Mouse (Mus musculus) G1E (cell line): ENCODE data around the gene Gm49369. TPM values are rescaled to one million over a fixed set of nuclear protein-coding genes. Genes with fewer than 3 reads are reported as not detected.
A peak's percentile ranks its signal among the peaks of the same experiment; 100 is the strongest.

ENCODE experiments used
- ATAC-seq: 2 replicates; pipeline ENCODE4 v1.8.0; 2016; ENCODE audit warnings: mild to moderate bottlenecking; ENCODE audit not compliant: insufficient number of reproducible peaks, poor library complexity, low FRiP score, severe bottlenecking; ENCODE audit errors: extremely low read depth
- DNase-seq: peaks from one replicate; pipeline ENCODE4 v3.0.0; 2012; ENCODE audit warnings: low spot score
- H3K27me3 ChIP-seq: 2 replicates; pipeline ENCODE4 v1.6.1; 2012; ENCODE audit warnings: mild to moderate bottlenecking, low read length, inconsistent platforms; ENCODE audit not compliant: insufficient read depth
- H3K36me3 ChIP-seq: replicated peaks from 2 replicates; pipeline ENCODE3; 2012; ENCODE audit warnings: mild to moderate bottlenecking, inconsistent platforms
- H3K4me1 ChIP-seq: 2 replicates; pipeline ENCODE4 v1.6.1; 2012; ENCODE audit warnings: low read depth, low read length, inconsistent platforms, mixed read lengths; ENCODE audit not compliant: insufficient read depth
- H3K4me3 ChIP-seq: 2 replicates; pipeline ENCODE4 v1.5.1; 2012; ENCODE audit warnings: low read depth, mild to moderate bottlenecking, inconsistent platforms, low read length, moderate library complexity, mixed read lengths
- H3K9me3 ChIP-seq: replicated peaks from 2 replicates; pipeline ENCODE4 v1.6.1; 2012; ENCODE audit warnings: inconsistent platforms
- CTCF ChIP-seq: IDR thresholded peaks from 2 replicates; pipeline ENCODE4 v1.5.1; 2012; ENCODE audit warnings: low read depth, low read length, inconsistent platforms, mixed read lengths
- GATA1 ChIP-seq: IDR thresholded peaks from 2 replicates; pipeline ENCODE4 v1.6.1; 2012; ENCODE audit warnings: borderline replicate concordance, low read length, inconsistent platforms, mixed read lengths
- GATA2 ChIP-seq: IDR thresholded peaks from 2 replicates; pipeline ENCODE4 v1.6.1; 2012; ENCODE audit warnings: low read depth, low read length, inconsistent platforms, borderline replicate concordance
- POLR2AphosphoS5 ChIP-seq: IDR thresholded peaks from 2 replicates; pipeline ENCODE4 v1.6.1; 2012; ENCODE audit warnings: low read depth, low read length, inconsistent platforms; ENCODE audit not compliant: insufficient replicate concordance
- TAL1 ChIP-seq: conservative IDR thresholded peaks from 2 replicates; pipeline ENCODE4 v1.6.1; 2012; ENCODE audit warnings: low read depth, low read length, inconsistent platforms, mixed read lengths
- polyA plus RNA-seq: library from polyadenylated mRNA; stranded (reverse); fragments of >175 nt; gene quantifications from 2 replicates; pipeline ENCODE4 v1.2.3, GENCODE M21; 2012
- total RNA-seq, 2 experiments: library from RNA; stranded (forward) in 1 of 2; stranded (reverse) in 1 of 2; fragments of 200-1000 nt in 1 of 2; fragments of >200 nt in 1 of 2; fragmentation: Nextera tagmentation in 1 of 2; gene quantifications; 2 replicates each; pipeline ENCODE4 v1.2.3; 2014 to 2017

Gm49369 gene
- total and polyA plus RNA-seq, 3 experiments = 43.6 to 246 TPM; not detected in 1

GRCm38 (mm10) chr7:142357566-142357965, 24.9 kb downstream of the Gm49369 start:
- H3K4me1 ChIP-seq = peaks cover 81% of the 10 kb centered on the region
- no peak for TF ChIP-seq POLR2AphosphoS5
- no peak for TF ChIP-seq GATA2
- H3K4me3 ChIP-seq = no peak overlapping the region
- no peak for DNase-seq
- no peaks in the 10 kb centered on the region for H3K36me3 ChIP-seq
- no peaks in the 10 kb centered on the region for H3K9me3 ChIP-seq
- no peak for ATAC-seq
- peaks cover 5% of the 10 kb centered on the region for H3K27me3 ChIP-seq

DNA sequence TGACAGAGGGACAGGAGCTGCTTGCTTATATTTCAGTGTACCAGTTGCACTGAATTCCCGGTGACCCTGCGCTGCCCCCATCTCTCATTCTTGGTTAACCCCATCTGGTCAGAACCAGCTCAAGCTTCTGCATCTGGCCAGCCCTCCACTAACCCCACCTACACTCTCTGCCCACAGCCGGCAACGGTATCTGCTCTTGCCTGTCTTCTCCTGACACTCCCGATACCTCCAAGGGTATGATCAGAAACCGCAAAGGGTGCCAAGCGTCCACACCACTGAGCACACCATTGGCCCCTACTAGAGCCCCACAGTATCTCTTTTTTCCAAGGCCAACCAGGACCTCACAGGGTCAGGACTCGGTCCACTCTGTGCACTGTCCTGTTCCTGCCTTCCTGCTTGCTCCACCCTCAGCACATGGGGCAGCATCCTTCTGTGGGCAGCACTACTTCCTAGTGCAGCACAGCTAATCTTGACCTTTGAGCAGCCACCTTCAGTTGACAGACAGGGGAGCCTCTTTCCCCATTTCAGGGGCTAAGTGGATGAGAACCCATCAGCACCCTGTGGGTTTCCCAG, 27.7 kb downstream of the Gm49369 start:
- no peaks in the 10 kb centered on the region for H3K27me3 ChIP-seq
- ATAC-seq (peak; percentile 32), DNase-seq (no peak)
- no peaks in the 10 kb centered on the region for H3K9me3 ChIP-seq
- H3K4me1 ChIP-seq = peaks cover 84% of the 10 kb centered on the region
- TF ChIP-seq TAL1 (peak; percentile 28; the same call in 1 of the 2 replicates), POLR2AphosphoS5 (no peak), GATA2 (no peak)
- H3K4me3 ChIP-seq = peak overlapping the region; percentile 64; the same call in 1 of the 2 replicates
- H3K36me3 ChIP-seq = no peaks in the 10 kb centered on the region

DNA sequence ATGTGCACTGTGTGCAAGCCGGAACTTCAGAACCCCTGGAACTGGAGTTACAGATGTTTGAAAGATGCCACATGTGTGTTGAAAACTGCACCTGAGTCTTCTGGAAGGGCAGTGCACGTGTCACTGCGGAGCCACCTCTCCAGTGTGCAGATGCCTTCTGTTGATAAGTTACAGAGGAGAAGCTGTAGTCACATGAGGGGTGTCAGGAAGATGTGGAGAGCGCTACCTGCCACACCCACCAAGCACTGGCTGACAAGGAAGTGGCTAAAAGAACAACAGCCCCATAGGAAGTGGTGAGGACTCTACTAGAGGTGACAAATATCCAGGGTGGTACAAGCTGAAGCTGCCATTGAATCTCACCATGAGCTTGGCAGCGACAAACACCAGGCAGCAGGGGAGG, 28.6 kb downstream of the Gm49369 start:
- DNase-seq = peak; percentile 63
- TF ChIP-seq TAL1 = peak; percentile 74
- TF ChIP-seq POLR2AphosphoS5 = no peak
- Histone ChIP-seq H3K36me3 (no peaks in the 10 kb centered on the region), H3K4me1 (peaks cover 85% of the 10 kb centered on the region), H3K9me3 (no peaks in the 10 kb centered on the region), H3K4me3 (peak overlapping the region; percentile 37; the same call in 1 of the 2 replicates), H3K27me3 (no peaks in the 10 kb centered on the region)
- ATAC-seq = peak; percentile 46

GRCm38 (mm10) chr7:142351569-142351968, 30.9 kb downstream of the Gm49369 start:
- Histone ChIP-seq H3K27me3 (no peaks in the 10 kb centered on the region), H3K4me1 (peaks cover 87% of the 10 kb centered on the region), H3K4me3 (no peak overlapping the region; the same call in 1 of the 2 replicates), H3K36me3 (no peaks in the 10 kb centered on the region), H3K9me3 (no peaks in the 10 kb centered on the region)
- no peak for TF ChIP-seq CTCF
- no peak for TF ChIP-seq GATA1
- TF ChIP-seq POLR2AphosphoS5 = no peak
- TF ChIP-seq GATA2 = no peak
- no peak for TF ChIP-seq TAL1
- DNase-seq (peak; percentile 72), ATAC-seq (peak; percentile 66)

GRCm38 (mm10) chr7:142349308-142349961, 33.0 kb downstream of the Gm49369 start:
- Histone ChIP-seq H3K4me1 (peaks cover 81% of the 10 kb centered on the region), H3K9me3 (no peaks in the 10 kb centered on the region), H3K27me3 (no peaks in the 10 kb centered on the region), H3K4me3 (no peak overlapping the region), H3K36me3 (no peaks in the 10 kb centered on the region)
- ATAC-seq (no peak), DNase-seq (no peak)
- TF ChIP-seq GATA1 (no peak), POLR2AphosphoS5 (no peak), TAL1 (no peak), GATA2 (no peak), CTCF (no peak)

DNA sequence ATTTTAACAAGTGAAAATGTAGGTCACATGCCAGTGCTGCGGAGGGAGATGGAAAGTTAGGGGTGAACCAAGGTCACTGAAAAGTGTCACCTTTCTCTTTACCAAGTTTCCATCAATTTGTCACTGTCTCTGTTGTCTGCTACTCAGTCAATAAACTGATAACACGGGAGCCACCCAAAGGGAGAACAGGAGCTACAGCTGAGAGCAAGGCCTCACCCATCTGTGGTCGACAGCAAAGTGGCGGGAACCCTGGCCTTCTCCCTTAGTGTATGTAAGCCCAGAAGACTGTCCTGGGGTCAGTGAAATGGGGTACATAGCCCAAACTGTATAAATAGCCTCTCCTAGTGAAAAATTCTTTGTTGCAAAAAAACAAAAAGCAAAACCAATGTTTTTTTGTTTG, 34.9 kb downstream of the Gm49369 start:
- no peaks in the 10 kb centered on the region for H3K9me3 ChIP-seq
- TF ChIP-seq CTCF (no peak), GATA1 (no peak), TAL1 (no peak), POLR2AphosphoS5 (no peak), GATA2 (no peak)
- H3K4me3 ChIP-seq = no peak overlapping the region
- H3K27me3 ChIP-seq = no peaks in the 10 kb centered on the region
- DNase-seq = no peak
- no peak for ATAC-seq
- H3K36me3 ChIP-seq = no peaks in the 10 kb centered on the region
- peaks cover 68% of the 10 kb centered on the region for H3K4me1 ChIP-seq
